Mouse (Mus musculus): Measurements from ENCODE around the gene Col6a3. TPM values are rescaled to one million over a fixed set of nuclear protein-coding genes. Genes with fewer than 3 reads are reported as not detected.

Gene Col6a3
- polyA plus RNA-seq, 2 experiments from 2014 or later: not detected

- no peak for ATAC-seq
Measured at GRCm38 (mm10) chr1:90723325-90723724, 120.4 kb downstream of the Col6a3 start.

GRCm38 (mm10) chr1:90722021-90722420, 121.8 kb downstream of the Col6a3 start:
- no peak for ATAC-seq

GRCm38 (mm10) chr1:90720610-90721241, 123.0 kb downstream of the Col6a3 start:
- no peak for ATAC-seq

GRCm38 (mm10) chr1:90718826-90719550, 124.8 kb downstream of the Col6a3 start:
- no peak for ATAC-seq

GRCm38 (mm10) chr1:90716258-90716657, 127.5 kb downstream of the Col6a3 start:
- ATAC-seq: no peak

Other genes with a start within 250 kb of the Col6a3 start
- gene Cops8, start 241.0 kb downstream of the Col6a3 start, polyA plus RNA-seq (2017; shearing (Covaris generic)): 100 to 1,000 TPM in 1 of 2 experiments, 10 to 100 TPM in 1; 99.5 to 132 TPM
- not detected for gene Mlph, start 71.1 kb upstream of the Col6a3 start, polyA plus RNA-seq (2017; shearing (Covaris generic))
- not detected for gene Prlh, start 109.1 kb upstream of the Col6a3 start, polyA plus RNA-seq (2017; shearing (Covaris generic))
- not detected for gene Rab17, start 125.7 kb upstream of the Col6a3 start, polyA plus RNA-seq (2017; shearing (Covaris generic))
- 100 to 1,000 TPM; 176 to 194 TPM for gene Lrrfip1, start 154.8 kb upstream of the Col6a3 start, polyA plus RNA-seq (2017; shearing (Covaris generic))